Mouse (Mus musculus) intestine, embryonic 14.5 days (tissue): ENCODE measurements at regions not wholly inside any gene's neighbourhood (a gene's known extent, or its start where the extent isn't known, plus 50 kb on each side); places are given as distances from the start of the nearest gene placed in this dataset.

Experiments
- ATAC-seq: fragments of 200-750 bp; cut with Nextera tagmentation; replicated peaks from 2 replicates; pipeline ENCODE4 v1.8.0; 2017; ENCODE audit warnings: low read depth, moderate number of reproducible peaks, moderate TSS enrichment, moderate library complexity; ENCODE audit not compliant: low FRiP score, low TSS enrichment
- DNase-seq: peaks from one replicate; pipeline ENCODE4 v3.0.0-alpha.2; 2018; ENCODE audit warnings: low spot score
- H3K27ac ChIP-seq: fragments of 300-500 bp; sonication (generic); 2 replicates; pipeline ENCODE4 v1.5.1; 2014; ENCODE audit warnings: low read depth, mild to moderate bottlenecking, control low read depth
- H3K27me3 ChIP-seq: fragments of 300-500 bp; sonication (generic); replicated peaks from 2 replicates; pipeline ENCODE4 v1.6.1; 2014; ENCODE audit warnings: low read length, control low read depth; ENCODE audit not compliant: control insufficient read depth, insufficient read depth
- H3K36me3 ChIP-seq: fragments of 300-500 bp; sonication (generic); 2 replicates; pipeline ENCODE4 v1.6.1; 2014; ENCODE audit warnings: low read length, control low read depth; ENCODE audit not compliant: control insufficient read depth, insufficient read depth
- H3K4me1 ChIP-seq: fragments of 300-500 bp; sonication (generic); replicated peaks from 2 replicates; pipeline ENCODE4 v1.6.1; 2014; ENCODE audit warnings: low read length, control low read depth, mixed read lengths; ENCODE audit not compliant: control insufficient read depth, insufficient read depth
- H3K4me2 ChIP-seq: fragments of 300-500 bp; sonication (generic); 2 replicates; pipeline ENCODE4 v1.6.1; 2014; ENCODE audit warnings: low read length
- H3K4me3 ChIP-seq: fragments of 300-500 bp; sonication (generic); 2 replicates; pipeline ENCODE4 v1.5.1; 2014; ENCODE audit warnings: low read depth, low read length, control low read depth, mixed read lengths
- H3K9ac ChIP-seq: fragments of 300-500 bp; sonication (generic); 2 replicates; pipeline ENCODE4 v1.6.1; 2014; ENCODE audit warnings: mild to moderate bottlenecking, low read length
- H3K9me3 ChIP-seq: fragments of 300-500 bp; sonication (generic); 2 replicates; pipeline ENCODE4 v1.6.1; 2016; ENCODE audit warnings: low read length, control low read depth; ENCODE audit not compliant: control insufficient read depth
- WGBS: fragments of 180-500 bp; shearing (Covaris S2); extraction: QIAGEN DNeasy Blood & Tissue Kit; methylation state at CpG from one replicate; pipeline ENCODE4 v1.1.7; 2014; 5-methylcytosine and 5-hydroxymethylcytosine counted together

- Histone ChIP-seq H3K27me3 (peaks cover 7% of the 10 kb centered on the region; the same call in 1 of the 2 replicates), H3K36me3 (no peaks in the 10 kb centered on the region), H3K9ac (no peak overlapping the region), H3K4me2 (peak overlapping the region; percentile 41), H3K9me3 (no peaks in the 10 kb centered on the region), H3K4me1 (peaks cover 4% of the 10 kb centered on the region; the same call in 1 of the 2 replicates), H3K4me3 (no peak overlapping the region), H3K27ac (no peak overlapping the region)
- ATAC-seq, result no peak
- DNase-seq, result no peak
- WGBS, result 29% methylated on average over 14 of the region's 14 CpGs
Observed at GRCm38 (mm10) chrX:11631186-11631913, 303.7 kb downstream of the H2al1j start.

GRCm38 (mm10) chrX:11632011-11632410 is 304.4 kb downstream of the H2al1j start:
- DNase-seq, result no peak
- H3K4me3 ChIP-seq, result no peak overlapping the region

GRCm38 (mm10) chrX:11633823-11634222 is 306.2 kb downstream of the H2al1j start:
- no peaks in the 10 kb centered on the region for H3K9me3 ChIP-seq
- no peak overlapping the region for H3K4me2 ChIP-seq
- WGBS, result 69% methylated on average over 6 of the region's 6 CpGs
- H3K4me3 ChIP-seq, result no peak overlapping the region
- peaks cover 7% of the 10 kb centered on the region; the same call in 1 of the 2 replicates for H3K27me3 ChIP-seq
- H3K9ac ChIP-seq, result no peak overlapping the region
- no peaks in the 10 kb centered on the region for H3K36me3 ChIP-seq
- ATAC-seq (no peak), DNase-seq (no peak)
- H3K4me1 ChIP-seq, result peaks cover 4% of the 10 kb centered on the region; the same call in 1 of the 2 replicates
- no peak overlapping the region for H3K27ac ChIP-seq

More at GRCm38 (mm10) chrX:11632011-11632410, 304.4 kb downstream of the H2al1j start:
- no peak for ATAC-seq
- WGBS, result 13% methylated on average over 14 of the region's 14 CpGs
- peaks cover 4% of the 10 kb centered on the region; the same call in 1 of the 2 replicates for H3K4me1 ChIP-seq
- H3K4me2 ChIP-seq, result peak overlapping the region; percentile 41
- no peaks in the 10 kb centered on the region for H3K9me3 ChIP-seq
- H3K27me3 ChIP-seq, result peaks cover 7% of the 10 kb centered on the region; the same call in 1 of the 2 replicates
- H3K9ac ChIP-seq, result no peak overlapping the region
- H3K36me3 ChIP-seq, result no peaks in the 10 kb centered on the region
- H3K27ac ChIP-seq, result no peak overlapping the region

DNA sequence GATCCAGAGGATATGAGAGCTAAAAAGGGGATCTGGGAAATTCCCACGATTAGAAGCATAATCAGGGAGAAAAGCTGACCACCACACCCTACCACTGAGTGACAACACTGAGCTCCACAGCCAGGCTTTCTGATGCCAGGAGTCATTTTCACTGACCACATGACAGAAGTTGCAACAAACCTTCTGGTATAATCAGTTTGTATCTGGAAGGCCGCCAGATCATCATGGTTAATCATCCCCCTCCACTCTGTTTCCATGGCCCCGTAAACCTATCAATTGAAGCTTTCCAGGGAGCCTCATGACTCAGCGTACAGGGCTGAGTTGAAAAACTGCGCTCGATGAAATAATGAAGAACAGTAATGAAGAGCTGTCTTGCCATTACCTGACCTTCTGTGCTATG is 316.9 kb downstream of the H2al1j start:
- Histone ChIP-seq H3K9me3 (no peaks in the 10 kb centered on the region), H3K27me3 (no peaks in the 10 kb centered on the region), H3K27ac (no peak overlapping the region), H3K36me3 (no peaks in the 10 kb centered on the region), H3K4me2 (no peak overlapping the region), H3K4me1 (no peaks in the 10 kb centered on the region), H3K4me3 (no peak overlapping the region), H3K9ac (no peak overlapping the region)
- 67% methylated on average over 6 of the region's 6 CpGs for WGBS
- no peak for DNase-seq
- no peak for ATAC-seq

DNA sequence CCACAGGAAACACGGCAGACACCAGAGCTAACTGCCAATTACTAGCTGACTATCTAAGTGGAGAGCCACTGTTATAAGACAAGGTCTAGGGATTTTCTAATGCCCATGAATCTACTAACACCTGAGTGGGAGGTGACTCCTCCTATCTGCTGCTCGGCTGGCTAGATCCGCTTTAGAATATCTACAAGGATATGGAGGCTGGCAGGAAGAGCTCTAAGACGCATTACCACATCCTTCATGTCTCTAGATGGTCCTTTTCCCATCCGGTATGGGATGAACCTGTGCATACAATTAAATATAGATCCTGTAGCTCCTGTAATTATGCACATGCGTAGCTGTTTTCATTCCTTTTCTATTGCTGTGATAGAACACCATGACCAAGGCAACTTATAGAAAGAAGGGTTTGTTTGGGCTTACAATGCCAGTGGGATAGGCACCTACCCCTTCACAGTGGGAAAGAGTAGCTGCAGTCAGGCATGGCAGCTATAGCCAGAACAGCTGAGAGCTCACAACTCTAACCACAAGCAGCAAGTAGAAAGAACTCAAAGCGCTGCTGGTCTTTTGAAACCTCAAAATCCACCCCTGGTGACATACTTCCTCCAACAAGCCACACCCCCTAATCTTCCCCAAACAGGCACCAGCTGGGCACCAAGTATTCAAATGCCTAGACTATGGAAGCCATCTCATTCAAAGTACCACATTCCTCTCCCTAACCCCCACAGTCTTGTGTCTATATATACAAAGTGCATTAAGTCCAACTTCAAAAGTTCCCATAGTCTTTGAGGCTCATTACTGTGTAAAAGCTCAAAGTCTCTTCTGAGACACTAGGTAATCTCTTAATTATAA is 319.3 kb downstream of the H2al1j start:
- no peak overlapping the region for H3K4me3 ChIP-seq
- ATAC-seq, result 0 out of 2 replicates have a peak, but pooled peaks have one; percentile 12
- H3K4me2 ChIP-seq, result no peak overlapping the region
- H3K9me3 ChIP-seq, result no peaks in the 10 kb centered on the region
- DNase-seq, result no peak
- no peak overlapping the region for H3K9ac ChIP-seq
- no peaks in the 10 kb centered on the region for H3K4me1 ChIP-seq
- no peaks in the 10 kb centered on the region for H3K27me3 ChIP-seq
- H3K36me3 ChIP-seq, result no peaks in the 10 kb centered on the region
- 85% methylated on average over 7 of the region's 7 CpGs for WGBS
- H3K27ac ChIP-seq, result no peak overlapping the region

- DNase-seq, result no peak
- no peaks in the 10 kb centered on the region for H3K9me3 ChIP-seq
- no peaks in the 10 kb centered on the region for H3K4me1 ChIP-seq
- H3K27me3 ChIP-seq, result no peaks in the 10 kb centered on the region
- ATAC-seq, result 0 out of 2 replicates have a peak, but pooled peaks have one; percentile 53
- no peak overlapping the region for H3K27ac ChIP-seq
- 75% methylated on average over 1 of the region's 1 CpGs for WGBS
- no peak overlapping the region for H3K9ac ChIP-seq
- no peaks in the 10 kb centered on the region for H3K36me3 ChIP-seq
- H3K4me2 ChIP-seq, result no peak overlapping the region
- no peak overlapping the region for H3K4me3 ChIP-seq
Observed at GRCm38 (mm10) chrX:11647527-11647836, 319.9 kb downstream of the H2al1j start.

DNA sequence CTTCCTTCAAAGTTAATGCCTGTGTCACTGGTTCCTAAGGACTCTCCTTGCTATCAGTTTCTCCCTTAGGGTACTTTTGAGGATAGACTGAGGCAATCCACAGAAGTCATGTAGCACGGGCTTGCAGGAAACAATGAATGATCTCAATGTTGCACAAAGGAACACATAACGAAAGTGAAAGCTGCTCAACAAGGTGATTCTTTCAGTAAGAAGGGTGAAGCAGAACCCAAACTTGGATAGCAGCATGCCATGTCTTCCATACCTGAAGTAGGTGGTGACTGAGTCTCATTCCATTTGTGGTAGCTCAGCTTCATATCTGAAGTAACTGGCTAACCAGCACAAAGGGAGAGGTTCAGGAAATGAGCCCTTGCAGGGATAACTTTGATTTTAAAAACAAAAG is 325.7 kb downstream of the H2al1j start:
- Histone ChIP-seq H3K4me1 (no peaks in the 10 kb centered on the region), H3K4me3 (no peak overlapping the region), H3K9me3 (no peaks in the 10 kb centered on the region), H3K36me3 (no peaks in the 10 kb centered on the region), H3K9ac (no peak overlapping the region), H3K27me3 (no peaks in the 10 kb centered on the region), H3K27ac (no peak overlapping the region), H3K4me2 (no peak overlapping the region)
- DNase-seq (no peak), ATAC-seq (no peak)
- WGBS, result 98% methylated on average over 2 of the region's 2 CpGs

DNA sequence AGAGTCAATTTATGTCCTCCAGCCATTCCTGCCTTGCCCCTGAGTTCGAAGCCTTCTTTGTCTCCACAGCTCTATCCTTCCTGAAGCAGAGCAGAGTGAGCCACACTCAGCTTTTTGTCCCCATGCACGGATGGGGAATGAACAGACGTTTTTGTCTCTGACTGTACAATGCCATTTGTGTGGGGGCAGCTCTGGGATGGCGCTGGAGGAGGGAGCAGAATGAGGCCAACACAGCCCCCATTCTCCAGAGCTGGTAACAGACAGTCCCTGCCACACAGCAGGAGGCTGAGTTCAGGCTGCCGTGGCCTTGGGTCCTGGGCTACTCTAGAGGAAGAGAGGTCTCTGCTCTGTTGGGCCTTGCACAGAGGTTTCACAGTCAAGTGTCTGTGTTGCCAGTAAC is 327.4 kb downstream of the H2al1j start:
- no peak for DNase-seq

More for the DNA sequence above, 327.4 kb downstream of the H2al1j start:
- Histone ChIP-seq H3K9me3 (no peaks in the 10 kb centered on the region), H3K27ac (no peak overlapping the region), H3K9ac (no peak overlapping the region), H3K36me3 (no peaks in the 10 kb centered on the region), H3K4me3 (no peak overlapping the region), H3K27me3 (no peaks in the 10 kb centered on the region), H3K4me1 (no peaks in the 10 kb centered on the region), H3K4me2 (no peak overlapping the region)
- ATAC-seq, result no peak
- 68% methylated on average over 5 of the region's 5 CpGs for WGBS
